Comparison of ENCODE assay signal across 1 mouse cellular context in the genomic region with DNA sequence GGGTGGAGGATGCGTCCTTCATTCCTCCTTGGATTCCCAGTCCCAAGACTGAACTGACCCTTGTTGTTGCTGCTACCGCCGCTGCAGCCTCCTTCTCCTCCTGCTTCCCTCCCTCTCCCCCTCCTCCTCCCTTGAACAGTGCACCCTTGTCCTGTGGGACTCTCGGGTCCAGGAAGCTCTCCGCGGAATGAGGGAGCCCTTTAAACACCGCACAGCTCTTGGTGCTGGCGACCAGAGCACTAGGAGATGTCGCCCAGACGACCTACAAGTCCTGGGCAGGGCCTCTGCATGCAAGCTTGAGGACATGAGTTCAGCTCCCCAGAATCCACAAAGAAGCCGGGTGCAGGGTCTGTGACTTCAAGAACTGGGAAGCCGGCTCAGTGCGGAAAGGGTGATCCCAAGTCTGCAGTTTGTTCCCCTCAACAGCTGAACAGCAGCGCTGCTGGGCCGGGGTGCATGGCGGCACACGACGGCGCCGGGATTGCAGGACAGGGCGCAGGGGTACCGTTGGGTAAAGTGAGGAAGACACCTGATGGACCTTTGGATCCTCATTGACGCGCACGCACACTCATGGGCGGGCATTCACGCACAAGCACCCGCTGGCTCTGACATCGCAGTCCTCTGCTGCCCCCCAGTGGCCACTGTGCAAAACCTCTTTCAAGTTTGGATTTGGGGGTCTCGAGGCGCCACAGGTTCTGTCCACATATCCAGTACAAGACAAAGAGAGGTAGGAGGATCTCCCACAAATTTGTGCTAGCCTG.
TF ChIP-seq lines count a peak whose summit lies in the region.

No protein-coding gene starts in this region.

TF ChIP-seq in MEL, 35 proteins besides CTCF, POLR2A, EP300 and RAD21 (continued from another document):
- peak; percentile 46; the same call in 1 of the 2 replicates for TF ChIP-seq NRF1 (IDR thresholded peaks at IDR 0.05; ENCODE audit: insufficient read depth, low read depth, low read length, poor library complexity, severe bottlenecking)
- TF ChIP-seq POLR2AphosphoS2 (IDR thresholded peaks at IDR 0.05; ENCODE audit: low read length), result no peak
- peak; percentile 34; the same call in 1 of the 2 replicates for TF ChIP-seq HCFC1 (IDR thresholded peaks at IDR 0.05; ENCODE audit: low read depth, low read length)
- peak; percentile 71 for TF ChIP-seq SMC3 (IDR thresholded peaks at IDR 0.05; ENCODE audit: low read depth, low read length)
- TF ChIP-seq USF1 (IDR thresholded peaks at IDR 0.05; ENCODE audit: low read depth, low read length), result no peak
- no peak for TF ChIP-seq MAX (IDR thresholded peaks at IDR 0.05; ENCODE audit: low read length)
- peak; percentile 55; the same call in 1 of the 2 replicates for TF ChIP-seq SIN3A (IDR thresholded peaks at IDR 0.05; ENCODE audit: low read length)
